Mouse (Mus musculus) embryonic facial prominence, embryonic 15.5 days (tissue): ENCODE results near the gene Ltb. TPM values are rescaled to one million over a fixed set of nuclear protein-coding genes. Genes with fewer than 3 reads are reported as not detected.
"Not testable (repeated sequence)": the region's sequence is repeated elsewhere in the genome, so short reads cannot be mapped to it uniquely, and the experiment has no call there.

ENCODE experiments used
- ATAC-seq: fragments of 200-750 bp; cut with Nextera tagmentation; 2 replicates; pipeline ENCODE4 v1.8.0; 2017; ENCODE audit warnings: low read depth, moderate TSS enrichment; ENCODE audit not compliant: insufficient number of reproducible peaks, low FRiP score, low TSS enrichment
- H3K27ac ChIP-seq: fragments of 300-500 bp; sonication (generic); replicated peaks from 2 replicates; pipeline ENCODE4 v1.5.1; 2015; ENCODE audit warnings: mild to moderate bottlenecking, inconsistent platforms
- H3K27me3 ChIP-seq: fragments of 300-500 bp; sonication (generic); 2 replicates; pipeline ENCODE4 v1.6.1; 2015; ENCODE audit warnings: inconsistent platforms
- H3K36me3 ChIP-seq: fragments of 300-500 bp; sonication (generic); 2 replicates; pipeline ENCODE4 v1.6.1; 2015; ENCODE audit warnings: mild to moderate bottlenecking, inconsistent platforms
- H3K4me1 ChIP-seq: fragments of 300-500 bp; sonication (generic); 2 replicates; pipeline ENCODE4 v1.6.1; 2015; ENCODE audit warnings: inconsistent platforms
- H3K4me2 ChIP-seq: fragments of 300-500 bp; sonication (generic); replicated peaks from 2 replicates; pipeline ENCODE4 v1.6.1; 2015; ENCODE audit warnings: mild to moderate bottlenecking, inconsistent platforms
- H3K4me3 ChIP-seq: fragments of 300-500 bp; sonication (generic); replicated peaks from 2 replicates; pipeline ENCODE4 v1.5.1; 2015; ENCODE audit warnings: mild to moderate bottlenecking, inconsistent platforms
- H3K9ac ChIP-seq: fragments of 300-500 bp; sonication (generic); 2 replicates; pipeline ENCODE4 v1.6.1; 2015; ENCODE audit warnings: inconsistent platforms
- H3K9me3 ChIP-seq: fragments of 300-500 bp; sonication (generic); replicated peaks from 2 replicates; pipeline ENCODE4 v1.6.1; 2016; ENCODE audit warnings: inconsistent platforms
- WGBS: fragments of 180-500 bp; shearing (Covaris S2); methylation state at CpG from one replicate; pipeline ENCODE4 v1.1.7; 2015; 5-methylcytosine and 5-hydroxymethylcytosine counted together
- polyA plus RNA-seq: library from polyadenylated mRNA; unstranded; fragments of >200 nt; fragmentation: Nextera tagmentation; extraction: Ambion mirVana; gene quantifications from 2 replicates; pipeline ENCODE4 v1.2.1, GENCODE M21; 2015

Gene Ltb
- polyA plus RNA-seq, 1 experiment from 2014 or later = 2.3 TPM

- 76% methylated on average over 5 of the region's 5 CpGs for WGBS
- Histone ChIP-seq H3K27ac (peak overlapping the region; percentile 95), H3K9ac (no peak overlapping the region)
Measured at GRCm38 (mm10) chr17:35232659-35233058, 38.4 kb downstream of the Ltb start.

GRCm38 (mm10) chr17:35233114-35233980 is 39.1 kb downstream of the Ltb start, which contains the start of gene Atp6v1g2:
Gene Atp6v1g2 (plus strand): TSS chr17:35233660.
- Histone ChIP-seq H3K27ac (peak within 1 kb of the TSS; percentile 95), H3K9me3 (no peaks in the 10 kb centered on the region), H3K4me1 (peaks cover 42% of the 10 kb centered on the region), H3K4me3 (peak within 1 kb of the TSS; percentile 57), H3K27me3 (no peaks in the 10 kb centered on the region), H3K4me2 (peak within 1 kb of the TSS; percentile 86), H3K9ac (peak within 1 kb of the TSS; percentile 76; the same call in 1 of the 2 replicates), H3K36me3 (peaks cover 30% of the 10 kb centered on the region)
- 52% methylated on average over 18 of the region's 18 CpGs for WGBS
- ATAC-seq = no peak

More at GRCm38 (mm10) chr17:35232659-35233058, 38.4 kb downstream of the Ltb start:
- ATAC-seq = no peak
- Histone ChIP-seq H3K9me3 (no peaks in the 10 kb centered on the region), H3K36me3 (peaks cover 34% of the 10 kb centered on the region), H3K4me1 (peaks cover 42% of the 10 kb centered on the region), H3K4me2 (no peak overlapping the region), H3K4me3 (no peak overlapping the region), H3K27me3 (no peaks in the 10 kb centered on the region)

- not testable (repeated sequence) for H3K9me3 ChIP-seq, H3K27me3 ChIP-seq, ATAC-seq, H3K9ac ChIP-seq
- Histone ChIP-seq H3K36me3 (peaks cover 23% of the 10 kb centered on the region), H3K4me1 (peaks cover 42% of the 10 kb centered on the region), H3K4me3 (peak overlapping the region; percentile 57; the same call in 1 of the 2 replicates), H3K27ac (peak overlapping the region; percentile 95; the same call in 1 of the 2 replicates), H3K4me2 (peak overlapping the region; percentile 86)
- 81% methylated on average over 7 of the region's 7 CpGs for WGBS
Measured at GRCm38 (mm10) chr17:35234090-35234489, 39.9 kb downstream of the Ltb start.

GRCm38 (mm10) chr17:35234903-35235302 is 40.7 kb downstream of the Ltb start:
- Histone ChIP-seq H3K27me3 (no peaks in the 10 kb centered on the region), H3K4me2 (peak overlapping the region; percentile 86), H3K9me3 (no peaks in the 10 kb centered on the region), H3K36me3 (peaks cover 15% of the 10 kb centered on the region; the same call in 1 of the 2 replicates), H3K27ac (peak overlapping the region; percentile 95), H3K4me3 (peak overlapping the region; percentile 57), H3K4me1 (peaks cover 42% of the 10 kb centered on the region), H3K9ac (peak overlapping the region; percentile 76)
- WGBS = 10% methylated on average over 31 of the region's 31 CpGs
- no peak for ATAC-seq

- Histone ChIP-seq H3K9me3 (no peaks in the 10 kb centered on the region), H3K27me3 (no peaks in the 10 kb centered on the region), H3K4me3 (peak within 1 kb of the TSS; percentile 57), H3K36me3 (peaks cover 9% of the 10 kb centered on the region; the same call in 1 of the 2 replicates), H3K27ac (peak within 1 kb of the TSS; percentile 95), H3K4me1 (peaks cover 50% of the 10 kb centered on the region), H3K9ac (peak within 1 kb of the TSS; percentile 76), H3K4me2 (peak within 1 kb of the TSS; percentile 86)
- 0% methylated on average over 35 of the region's 35 CpGs for whole genome bisulfite sequencing
- ATAC-seq = peak; percentile 87
Measured at GRCm38 (mm10) chr17:35235614-35236389, 41.6 kb downstream of the Ltb start, which contains the start of gene Nfkbil1. Gene Nfkbil1 (minus strand): TSS chr17:35235792.

GRCm38 (mm10) chr17:35236390-35236746 is 42.1 kb downstream of the Ltb start:
- Histone ChIP-seq H3K27me3 (no peaks in the 10 kb centered on the region), H3K4me3 (peak overlapping the region; percentile 57), H3K36me3 (0 out of 2 replicates have a peak, but pooled peaks cover 3% of the 10 kb centered on the region), H3K9ac (peak overlapping the region; percentile 76; the same call in 1 of the 2 replicates), H3K27ac (peak overlapping the region; percentile 95), H3K9me3 (no peaks in the 10 kb centered on the region), H3K4me2 (peak overlapping the region; percentile 86), H3K4me1 (peaks cover 52% of the 10 kb centered on the region)
- under 1% methylated on average over 18 of the region's 18 CpGs for WGBS
- ATAC-seq = peak; percentile 64

GRCm38 (mm10) chr17:35236996-35237395 is 42.8 kb downstream of the Ltb start:
- Histone ChIP-seq H3K9me3 (no peaks in the 10 kb centered on the region), H3K27me3 (no peaks in the 10 kb centered on the region), H3K27ac (no peak overlapping the region), H3K4me1 (peaks cover 47% of the 10 kb centered on the region), H3K4me3 (no peak overlapping the region), H3K36me3 (0 out of 2 replicates have a peak, but pooled peaks cover 3% of the 10 kb centered on the region), H3K9ac (no peak overlapping the region), H3K4me2 (no peak overlapping the region)
- ATAC-seq = no peak
- WGBS = 84% methylated on average over 9 of the region's 9 CpGs

- H3K9me3 ChIP-seq = no peaks in the 10 kb centered on the region
- WGBS = 79% methylated on average over 12 of the region's 12 CpGs
- ATAC-seq = no peak
- H3K36me3 ChIP-seq = 0 out of 2 replicates have a peak, but pooled peaks cover 3% of the 10 kb centered on the region
- H3K4me1 ChIP-seq = peaks cover 42% of the 10 kb centered on the region
- H3K9ac ChIP-seq = no peak overlapping the region
- no peaks in the 10 kb centered on the region for H3K27me3 ChIP-seq
- H3K27ac ChIP-seq = no peak overlapping the region
- H3K4me2 ChIP-seq = no peak overlapping the region
- H3K4me3 ChIP-seq = no peak overlapping the region
Measured at GRCm38 (mm10) chr17:35237504-35237903, 43.3 kb downstream of the Ltb start.

GRCm38 (mm10) chr17:35239700-35240099 is 45.5 kb downstream of the Ltb start:
- Histone ChIP-seq H3K27ac (no peak overlapping the region), H3K4me3 (no peak overlapping the region), H3K4me1 (peaks cover 37% of the 10 kb centered on the region), H3K27me3 (no peaks in the 10 kb centered on the region), H3K9ac (no peak overlapping the region), H3K4me2 (no peak overlapping the region), H3K9me3 (no peaks in the 10 kb centered on the region), H3K36me3 (peaks cover 15% of the 10 kb centered on the region)
- 80% methylated on average over 5 of the region's 5 CpGs for WGBS
- ATAC-seq = no peak

GRCm38 (mm10) chr17:35240384-35241304 is 46.4 kb downstream of the Ltb start:
- peak overlapping the region; percentile 99 for H3K27ac ChIP-seq
- H3K4me1 ChIP-seq = peaks cover 42% of the 10 kb centered on the region
- peak overlapping the region; percentile 84 for H3K4me2 ChIP-seq
- H3K4me3 ChIP-seq = peak overlapping the region; percentile 87
- WGBS = 29% methylated on average over 12 of the region's 12 CpGs
- no peaks in the 10 kb centered on the region for H3K9me3 ChIP-seq
- peaks cover 25% of the 10 kb centered on the region for H3K36me3 ChIP-seq
- ATAC-seq = no peak
- no peaks in the 10 kb centered on the region for H3K27me3 ChIP-seq
- H3K9ac ChIP-seq = peak overlapping the region; percentile 15; the same call in 1 of the 2 replicates
